Mouse (Mus musculus): ENCODE measurements around the gene Jund. TPM values are rescaled to one million over a fixed set of nuclear protein-coding genes. Genes with fewer than 3 reads are reported as not detected.

Jund gene
- total and polyA plus RNA-seq, 3 experiments: 191 to 283 (median 279) TPM

- TF ChIP-seq POLR2AphosphoS2 (IDR thresholded peaks at IDR 0.05; ENCODE audit: low read depth, low read length) (no peak), MAFK (IDR thresholded peaks at IDR 0.05; ENCODE audit: insufficient replicate concordance, low read length) (no peak), BHLHE40 (IDR thresholded peaks at IDR 0.05; ENCODE audit: low read depth, low read length) (no peak), NRF1 (IDR thresholded peaks at IDR 0.05; ENCODE audit: low read depth, low read length) (peak; percentile 53; the same call in 1 of the 2 replicates), MAZ (IDR thresholded peaks at IDR 0.05; ENCODE audit: low read depth, low read length) (no peak), MYC (IDR thresholded peaks at IDR 0.05; ENCODE audit: low read depth, low read length) (no peak), RAD21 (IDR thresholded peaks at IDR 0.05; ENCODE audit: low read depth, low read length) (peak; percentile 76), ZMIZ1 (IDR thresholded peaks at IDR 0.05; ENCODE audit: low read depth, low read length) (no peak), ETS1 (conservative IDR thresholded peaks at IDR 0.05; ENCODE audit: low read depth, low read length) (no peak), MAX (IDR thresholded peaks at IDR 0.05; ENCODE audit: low read length) (no peak), MEF2A (IDR thresholded peaks at IDR 0.05; ENCODE audit: borderline replicate concordance, low read depth, low read length) (no peak), POLR2A (IDR thresholded peaks at IDR 0.05; ENCODE audit: low read depth, low read length) (no peak), MXI1 (IDR thresholded peaks at IDR 0.05; ENCODE audit: low read depth, low read length) (no peak)
Observed at GRCm38 (mm10) chr8:70718297-70718696, 19.5 kb downstream of the Jund start, which contains the start of gene Gm3336 (continued).

GRCm38 (mm10) chr8:70719796-70720270 is 21.1 kb downstream of the Jund start:
- Histone ChIP-seq H3K9me3 (replicated peaks; ENCODE audit: low read length) (no peaks in the 10 kb centered on the region), H3K79me2 (replicated peaks; ENCODE audit: control insufficient read depth, extremely low read depth, insufficient read depth, poor library complexity, severe bottlenecking) (no peaks in the 10 kb centered on the region), H3K27me3 (replicated peaks) (peaks cover 13% of the 10 kb centered on the region), H3K4me2 (ENCODE audit: insufficient read depth, low read depth, poor library complexity, severe bottlenecking) (no peak overlapping the region), H3K36me3 (replicated peaks in 1 of 2; ENCODE audit: control insufficient read depth in 1 of 2, insufficient read depth in 1 of 2, low read length in 1 of 2) (no peaks in the 10 kb centered on the region), H3K4me3 (replicated peaks in 1 of 3; ENCODE audit: low read depth in 2 of 3, low read length in 2 of 3, poor library complexity in 1 of 3) (no peak overlapping the region), H3K27ac (ENCODE audit: insufficient read depth, low read depth) (no peak overlapping the region), H3K9ac (ENCODE audit: insufficient read depth, low read depth) (no peak overlapping the region), H3K4me1 (ENCODE audit: control insufficient read depth in 1 of 2, insufficient read depth in 2 of 2) (peaks cover 6 to 33% of the 10 kb centered on the region in 2 experiments)
- TF ChIP-seq MAX (IDR thresholded peaks at IDR 0.05; ENCODE audit: low read length) (no peak), POLR2A (IDR thresholded peaks at IDR 0.05; ENCODE audit: low read depth, low read length) (no peak), TBP (conservative IDR thresholded peaks at IDR 0.05; ENCODE audit: low read depth, low read length) (no peak), GABPA (IDR thresholded peaks at IDR 0.05; ENCODE audit: insufficient replicate concordance, low read depth, low read length) (no peak), UBTF (IDR thresholded peaks at IDR 0.05; ENCODE audit: low read depth, low read length) (no peak), CHD2 (IDR thresholded peaks at IDR 0.05; ENCODE audit: low read length) (no peak)
- no peak for DNase-seq (ENCODE audit: extremely low read depth)
- in situ Hi-C loops (cut with MboI; ENCODE audit: low pct_ligation_motif_present, low pct_unique_long_range_greater_than_20kb, low sequenced_read_pairs): loop anchor here (5.0 to 10.0 kb wide), 3 partner anchors 32 to 125 kb away; partner anchors contain the start of genes Pgpep1 and Rab3a
- dilution Hi-C loops (cut with MboI; ENCODE audit: extremely low pct_ligation_motif_present, extremely low pct_unique_long_range_greater_than_20kb, low sequenced_read_pairs): no loop called here

GRCm38 (mm10) chr8:70720739-70721138 is 22.0 kb downstream of the Jund start:
- H3K27ac ChIP-seq (ENCODE audit: insufficient read depth, low read depth): no peak overlapping the region
- no peaks in the 10 kb centered on the region for H3K9me3 ChIP-seq (replicated peaks; ENCODE audit: low read length)
- H3K9ac ChIP-seq (ENCODE audit: insufficient read depth, low read depth): no peak overlapping the region
- no peaks in the 10 kb centered on the region for H3K36me3 ChIP-seq (replicated peaks in 1 of 2; ENCODE audit: control insufficient read depth in 1 of 2, insufficient read depth in 1 of 2, low read length in 1 of 2)
- TF ChIP-seq HCFC1 (IDR thresholded peaks at IDR 0.05; ENCODE audit: low read depth, low read length) (no peak), ZMIZ1 (IDR thresholded peaks at IDR 0.05; ENCODE audit: low read depth, low read length) (no peak), MXI1 (IDR thresholded peaks at IDR 0.05; ENCODE audit: low read depth, low read length) (no peak), USF2 (conservative IDR thresholded peaks at IDR 0.05; ENCODE audit: low read depth, low read length) (no peak), MAX (IDR thresholded peaks at IDR 0.05; ENCODE audit: low read length) (peak; percentile 39; the same call in 1 of the 2 replicates), BHLHE40 (IDR thresholded peaks at IDR 0.05; ENCODE audit: low read depth, low read length) (0 out of 2 replicates have a peak, but pooled peaks have one; percentile 25), IRF4 (IDR thresholded peaks at IDR 0.05; ENCODE audit: low read depth, low read length) (no peak), CTCF (conservative IDR thresholded peaks at IDR 0.05 in 1 of 2, IDR thresholded peaks at IDR 0.05 in 1 of 2; ENCODE audit: low read depth in 2 of 2, low read length in 2 of 2) (peak; percentile 77 to 95), ZC3H11A (IDR thresholded peaks at IDR 0.05; ENCODE audit: low read depth, low read length) (peak; percentile 96), RAD21 (IDR thresholded peaks at IDR 0.05; ENCODE audit: low read depth, low read length) (peak; percentile 95), MYC (IDR thresholded peaks at IDR 0.05; ENCODE audit: low read depth, low read length) (peak; percentile 69; the same call in 1 of the 2 replicates), CHD2 (IDR thresholded peaks at IDR 0.05; ENCODE audit: low read length) (no peak), ETS1 (conservative IDR thresholded peaks at IDR 0.05; ENCODE audit: low read depth, low read length) (no peak), MAFK (IDR thresholded peaks at IDR 0.05; ENCODE audit: insufficient replicate concordance, low read length) (no peak), SMC3 (IDR thresholded peaks at IDR 0.05; ENCODE audit: low read depth, low read length) (peak; percentile 99), KAT2A (IDR thresholded peaks at IDR 0.05; ENCODE audit: insufficient replicate concordance, low read length) (no peak)
- no peak overlapping the region for H3K4me2 ChIP-seq (ENCODE audit: insufficient read depth, low read depth, poor library complexity, severe bottlenecking)
- no peak overlapping the region for H3K4me3 ChIP-seq (replicated peaks in 1 of 3; ENCODE audit: low read depth in 2 of 3, low read length in 2 of 3, poor library complexity in 1 of 3)
- DNase-seq (ENCODE audit: extremely low read depth): peak; percentile 73
- H3K79me2 ChIP-seq (replicated peaks; ENCODE audit: control insufficient read depth, extremely low read depth, insufficient read depth, poor library complexity, severe bottlenecking): no peaks in the 10 kb centered on the region
- peaks cover 13% of the 10 kb centered on the region for H3K27me3 ChIP-seq (replicated peaks)
- dilution Hi-C loops (cut with MboI; ENCODE audit: extremely low pct_ligation_motif_present, extremely low pct_unique_long_range_greater_than_20kb, low sequenced_read_pairs) (no loop called here), in situ Hi-C loops (cut with MboI; ENCODE audit: low pct_ligation_motif_present, low pct_unique_long_range_greater_than_20kb, low sequenced_read_pairs) (no loop called here)
- H3K4me1 ChIP-seq (ENCODE audit: control insufficient read depth in 1 of 2, insufficient read depth in 2 of 2): peaks cover 6 to 33% of the 10 kb centered on the region in 2 experiments

Data from CH12.LX (cell line).